Comparison of ENCODE assay signal across 22 mouse cellular contexts in genomic region chr1:72574047-72574446, GRCm38 (mm10). TPM values are rescaled to one million over a fixed set of nuclear protein-coding genes. Genes with fewer than 3 reads are reported as not detected.
"Had no signal": no experiment of that assay in that cellular context is flagged by ENCODE, and none has a peak within 500 bp of the region (broad histone marks: within the 10 kb centered on the region; RNA-seq: fewer than 3 reads in every experiment).

No protein-coding gene starts in this region.

- H3K4me3 ChIP-seq: midbrain, embryonic 10.5 days; midbrain, embryonic 12.5 days; myocyte; neural tube, embryonic 13.5 days; neural tube, embryonic 15.5 days; stomach, embryonic 15.5 days had no signal

- H3K4me1 ChIP-seq: stomach, embryonic 15.5 days had no signal

- H3K4me2 ChIP-seq: lung, embryonic 14.5 days; midbrain, embryonic 12.5 days; neural tube, embryonic 13.5 days; neural tube, embryonic 15.5 days; stomach, embryonic 15.5 days had no signal

- ATAC-seq: midbrain, embryonic 16.5 days had no signal

- H3K27me3 ChIP-seq: neural tube, embryonic 13.5 days; neural tube, embryonic 15.5 days; stomach, embryonic 15.5 days had no signal

- H3K27ac ChIP-seq: midbrain, embryonic 10.5 days; midbrain, embryonic 12.5 days; neural tube, embryonic 13.5 days; neural tube, embryonic 15.5 days; stomach, embryonic 15.5 days; stomach, postnatal 0 days had no signal

- H3K9ac ChIP-seq: lung, embryonic 14.5 days; midbrain, embryonic 12.5 days; neural tube, embryonic 13.5 days; neural tube, embryonic 15.5 days; stomach, embryonic 15.5 days had no signal

- DNase-seq: lung, embryonic 14.5 days; lung, postnatal 10 days; lung, postnatal 4 days; midbrain, embryonic 14.5 days; retina, postnatal 1 day; right cerebral cortex, adult 18-20 months; right cerebral cortex, postnatal 25 days; right cerebral cortex, postnatal 4 days; spleen, adult 18-20 months; thymus, adult 2 months; thymus, postnatal 25 days; thymus, postnatal 4 days had no signal

- H3K9me3 ChIP-seq: midbrain, embryonic 10.5 days; midbrain, embryonic 12.5 days; neural tube, embryonic 13.5 days; neural tube, embryonic 15.5 days; stomach, embryonic 15.5 days had no signal

- H3K36me3 ChIP-seq: midbrain, embryonic 10.5 days; midbrain, embryonic 12.5 days; neural tube, embryonic 13.5 days; neural tube, embryonic 15.5 days; stomach, embryonic 15.5 days had no signal

RNA-seq across cellular contexts. Expression of gene March4, which starts 37.3 kb away (rescaled TPM):
- total RNA-seq: megakaryocyte, adult 5-6 weeks; megakaryocyte-erythroid progenitor cell, adult 5-6 weeks had no signal
- polyA plus RNA-seq: lung, embryonic 14.5 days; thymus, adult 2 months had no signal
